In the genomic region with DNA sequence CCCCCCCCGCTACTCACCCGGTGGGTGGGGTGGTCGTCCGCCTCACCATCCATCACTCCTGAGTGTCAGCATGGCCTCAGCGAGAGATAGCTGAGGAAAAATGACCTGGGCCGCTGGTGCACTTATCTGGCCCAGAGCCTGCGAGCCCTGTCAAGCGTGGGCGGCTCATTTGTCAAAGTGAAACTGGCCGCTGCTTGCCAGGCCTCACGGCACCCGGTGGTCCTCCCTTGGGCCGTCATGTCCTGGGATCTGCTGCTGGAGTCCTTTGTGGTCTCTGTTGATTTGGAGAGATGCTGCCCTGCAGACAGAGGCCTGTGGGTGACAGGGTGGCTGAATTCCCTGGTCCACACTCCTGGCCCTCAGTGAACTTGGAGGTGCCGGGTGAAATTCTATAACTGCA, we compare ENCODE assay signal across 9 mouse cellular contexts.
DNase-seq lines count a peak whose midpoint lies in the region; ATAC-seq lines count a peak whose summit lies in the region.
"Had no signal": no experiment of that assay in that cellular context is flagged by ENCODE, and none has a peak within 500 bp of the region (broad histone marks: within the 10 kb centered on the region; RNA-seq: fewer than 3 reads in every experiment).

No protein-coding gene starts in this region.

- H3K27me3 ChIP-seq in hindbrain, embryonic 13.5 days = peaks cover 57% of the 10 kb centered on the region; the same call in 1 of the 2 replicates
- no peaks in the 10 kb centered on the region for H3K27me3 ChIP-seq in lung, embryonic 16.5 days (ENCODE audit: control insufficient read depth, insufficient read depth, low read depth, low read length)

- H3K4me3 ChIP-seq in hindbrain, embryonic 13.5 days = no peak overlapping the region
- peak overlapping the region; percentile 30; the same call in 1 of the 2 replicates for H3K4me3 ChIP-seq in lung, embryonic 16.5 days (ENCODE audit: low read length)
- H3K4me3 ChIP-seq: erythroblast, embryonic 14.5 days had no signal

- no peaks in the 10 kb centered on the region for H3K9me3 ChIP-seq in hindbrain, embryonic 13.5 days
- H3K9me3 ChIP-seq in lung, embryonic 16.5 days (ENCODE audit: control insufficient read depth, low read length) = no peaks in the 10 kb centered on the region

- no peak overlapping the region for H3K4me2 ChIP-seq in hindbrain, embryonic 13.5 days
- peak overlapping the region; percentile 47 for H3K4me2 ChIP-seq in lung, embryonic 16.5 days (ENCODE audit: low read depth, low read length)

- peaks cover 14% of the 10 kb centered on the region for H3K4me1 ChIP-seq in hindbrain, embryonic 13.5 days (replicated peaks)
- peaks cover 15% of the 10 kb centered on the region for H3K4me1 ChIP-seq in lung, embryonic 16.5 days (replicated peaks; ENCODE audit: control insufficient read depth, insufficient read depth, low read length)

- no peaks in the 10 kb centered on the region for H3K36me3 ChIP-seq in hindbrain, embryonic 13.5 days
- no peaks in the 10 kb centered on the region for H3K36me3 ChIP-seq in lung, embryonic 16.5 days (ENCODE audit: control insufficient read depth, insufficient read depth, low read length)

- 0 out of 2 replicates have a peak overlapping the region, but pooled peaks have one; percentile 8 for H3K27ac ChIP-seq in hindbrain, embryonic 13.5 days
- H3K27ac ChIP-seq in lung, embryonic 16.5 days (ENCODE audit: low read length) = peak overlapping the region; percentile 65

- DNase-seq in adrenal gland, adult 18-20 months (ENCODE audit: low spot score in 2 of 2) = peak; percentile 34 to 44
- DNase-seq in adrenal gland, postnatal 4 days (ENCODE audit: low spot score in 2 of 2) = no peak
- peak; percentile 69 for DNase-seq in Muller cell, postnatal 12 days (ENCODE audit: inconsistent ontology term)
- no peak for DNase-seq in T-cell, adult 2 months (ENCODE audit: low spot score)
- DNase-seq in thymus, adult 18-20 months = no peak
- DNase-seq in cerebellum, postnatal 14 days = no peak

- no peak overlapping the region for H3K9ac ChIP-seq in hindbrain, embryonic 13.5 days
- peak overlapping the region; percentile 46 for H3K9ac ChIP-seq in lung, embryonic 16.5 days (ENCODE audit: low read length)

- ATAC-seq in hindbrain, embryonic 13.5 days (ENCODE audit: low FRiP score) = peak; percentile 32; the same call in 1 of the 2 replicates
- peak; percentile 53 for ATAC-seq in lung, embryonic 16.5 days (ENCODE audit: low read depth)

- 20% methylated on average over 13 of the region's 14 CpGs for WGBS in hindbrain, embryonic 13.5 days
- WGBS in lung, embryonic 16.5 days = 6% methylated on average over 12 of the region's 14 CpGs

Comparison
In these comparisons a context has a peak if more than half of its experiments do, and no peak if none do; other contexts are left out.
1. DNase-seq: peak in adrenal gland, adult 18-20 months (2 of 2) and Muller cell, postnatal 12 days (single experiment); none in adrenal gland, postnatal 4 days (0 of 2), T-cell, adult 2 months (single experiment), thymus, adult 18-20 months (0 of 2) and cerebellum, postnatal 14 days (0 of 2).